26 mouse cellular contexts compared by ENCODE assay signal in the genomic region with DNA sequence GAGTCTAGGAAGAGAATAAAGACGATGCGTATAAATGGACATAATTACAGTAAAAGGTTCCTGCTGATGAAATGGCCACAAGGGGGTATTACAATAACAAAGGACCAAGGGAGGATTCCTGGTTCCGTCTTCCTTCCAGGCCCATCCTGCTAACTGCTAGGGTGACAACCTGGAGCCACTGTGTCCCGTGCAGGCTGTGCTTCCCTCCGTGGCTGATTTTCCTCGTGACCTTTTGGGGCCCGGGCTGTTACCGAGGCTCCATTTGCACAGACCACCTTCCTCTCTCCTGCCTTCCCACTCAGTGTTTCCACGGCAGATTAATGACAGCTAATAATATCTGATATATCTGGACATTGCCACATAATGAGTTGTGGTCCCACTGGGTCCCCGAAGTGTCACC.
A peak's percentile ranks its signal among the peaks of the same experiment; 100 is the strongest.
DNase-seq lines count a peak whose midpoint lies in the region; ATAC-seq lines count a peak whose summit lies in the region.
"Had no signal": no experiment of that assay in that cellular context is flagged by ENCODE, and none has a peak within 500 bp of the region (broad histone marks: within the 10 kb centered on the region; RNA-seq: fewer than 3 reads in every experiment).

No protein-coding gene starts in this region.

- no peaks in the 10 kb centered on the region for H3K27me3 ChIP-seq in hindbrain, embryonic 14.5 days (ENCODE audit: control insufficient read depth, insufficient read depth, low read length)
- H3K27me3 ChIP-seq in hindbrain, embryonic 10.5 days (ENCODE audit: insufficient read depth, poor library complexity, severe bottlenecking), result peaks cover 5% of the 10 kb centered on the region; the same call in 1 of the 2 replicates
- no peaks in the 10 kb centered on the region for H3K27me3 ChIP-seq in midbrain, embryonic 13.5 days
- H3K27me3 ChIP-seq in midbrain, embryonic 14.5 days (ENCODE audit: control insufficient read depth, insufficient read depth, low read length), result no peaks in the 10 kb centered on the region
- H3K27me3 ChIP-seq in hindbrain, embryonic 15.5 days, result no peaks in the 10 kb centered on the region
- H3K27me3 ChIP-seq: heart, embryonic 13.5 days; limb, embryonic 12.5 days; megakaryocyte, embryonic 14.5 days had no signal

- peak; percentile 3 to 4 for DNase-seq in cerebellum, postnatal 10 days
- DNase-seq in cerebellum, adult 11-12 months, result no peak
- DNase-seq in hindbrain, embryonic 14.5 days (ENCODE audit: low spot score), result no peak
- DNase-seq in hindbrain, embryonic 10.5 days (ENCODE audit: low spot score), result no peak
- DNase-seq in midbrain, embryonic 14.5 days, result no peak
- DNase-seq in c-Kit-positive CD71-positive TER-119-positive erythroid progenitor cells, embryonic 14.5 days (ENCODE audit: low spot score), result no peak
- DNase-seq: adrenal gland, adult 2 months; cerebellum, adult 18-20 months; gastrocnemius, postnatal 25 days; heart, adult 18-20 months; kidney, adult 8-10 months; kidney, postnatal 25 days; liver, postnatal 0 days; lung, postnatal 36 days; retina, postnatal 1 day; thymus, adult 2 months; thymus, postnatal 4 days had no signal

- no peak overlapping the region for H3K4me3 ChIP-seq in hindbrain, embryonic 14.5 days (replicated peaks; ENCODE audit: low read length)
- H3K4me3 ChIP-seq in hindbrain, embryonic 10.5 days, result no peak overlapping the region
- no peak overlapping the region for H3K4me3 ChIP-seq in midbrain, embryonic 13.5 days (replicated peaks)
- no peak overlapping the region for H3K4me3 ChIP-seq in midbrain, embryonic 14.5 days (replicated peaks; ENCODE audit: low read depth, low read length)
- no peak overlapping the region for H3K4me3 ChIP-seq in hindbrain, embryonic 15.5 days
- H3K4me3 ChIP-seq: embryonic facial prominence, embryonic 10.5 days; heart, embryonic 13.5 days; limb, embryonic 12.5 days; megakaryocyte, embryonic 14.5 days had no signal

- H3K9ac ChIP-seq in hindbrain, embryonic 14.5 days, result no peak overlapping the region
- no peak overlapping the region for H3K9ac ChIP-seq in midbrain, embryonic 13.5 days (replicated peaks)
- no peak overlapping the region for H3K9ac ChIP-seq in midbrain, embryonic 14.5 days (replicated peaks; ENCODE audit: low read length)
- no peak overlapping the region for H3K9ac ChIP-seq in hindbrain, embryonic 15.5 days
- H3K9ac ChIP-seq: heart, embryonic 13.5 days; limb, embryonic 12.5 days; liver, postnatal 0 days had no signal

- no peak overlapping the region for H3K27ac ChIP-seq in hindbrain, embryonic 14.5 days
- H3K27ac ChIP-seq in hindbrain, embryonic 10.5 days, result no peak overlapping the region
- H3K27ac ChIP-seq in midbrain, embryonic 13.5 days, result no peak overlapping the region
- no peak overlapping the region for H3K27ac ChIP-seq in midbrain, embryonic 14.5 days (replicated peaks; ENCODE audit: low read depth, low read length)
- H3K27ac ChIP-seq in hindbrain, embryonic 15.5 days (replicated peaks), result no peak overlapping the region
- H3K27ac ChIP-seq: embryonic facial prominence, embryonic 10.5 days; heart, embryonic 13.5 days; limb, embryonic 12.5 days had no signal

- no peaks in the 10 kb centered on the region for H3K36me3 ChIP-seq in hindbrain, embryonic 14.5 days (replicated peaks; ENCODE audit: control insufficient read depth, insufficient read depth)
- no peaks in the 10 kb centered on the region for H3K36me3 ChIP-seq in hindbrain, embryonic 10.5 days
- H3K36me3 ChIP-seq in midbrain, embryonic 13.5 days, result no peaks in the 10 kb centered on the region
- no peaks in the 10 kb centered on the region for H3K36me3 ChIP-seq in midbrain, embryonic 14.5 days (ENCODE audit: control insufficient read depth, insufficient read depth, low read length)
- no peaks in the 10 kb centered on the region for H3K36me3 ChIP-seq in hindbrain, embryonic 15.5 days
- H3K36me3 ChIP-seq: embryonic facial prominence, embryonic 10.5 days; heart, embryonic 13.5 days; limb, embryonic 12.5 days had no signal

- no peaks in the 10 kb centered on the region for H3K9me3 ChIP-seq in hindbrain, embryonic 14.5 days (ENCODE audit: control insufficient read depth, low read length)
- no peaks in the 10 kb centered on the region for H3K9me3 ChIP-seq in hindbrain, embryonic 10.5 days
- H3K9me3 ChIP-seq in midbrain, embryonic 13.5 days, result no peaks in the 10 kb centered on the region
- H3K9me3 ChIP-seq in midbrain, embryonic 14.5 days (ENCODE audit: control insufficient read depth, low read length), result no peaks in the 10 kb centered on the region
- no peaks in the 10 kb centered on the region for H3K9me3 ChIP-seq in hindbrain, embryonic 15.5 days
- H3K9me3 ChIP-seq: embryonic facial prominence, embryonic 10.5 days; heart, embryonic 13.5 days; limb, embryonic 12.5 days had no signal

- peak overlapping the region; percentile 21; the same call in 1 of the 2 replicates for H3K4me2 ChIP-seq in hindbrain, embryonic 14.5 days (replicated peaks)
- no peak overlapping the region for H3K4me2 ChIP-seq in midbrain, embryonic 13.5 days (replicated peaks)
- no peak overlapping the region for H3K4me2 ChIP-seq in midbrain, embryonic 14.5 days (ENCODE audit: low read length)
- H3K4me2 ChIP-seq in hindbrain, embryonic 15.5 days, result 0 out of 2 replicates have a peak overlapping the region, but pooled peaks have one; percentile 27
- H3K4me2 ChIP-seq: heart, embryonic 13.5 days; limb, embryonic 12.5 days; liver, embryonic 11.5 days had no signal

- WGBS in hindbrain, embryonic 14.5 days, result 40% methylated on average over 10 of the region's 10 CpGs
- 70% methylated on average over 10 of the region's 10 CpGs for WGBS in hindbrain, embryonic 10.5 days
- WGBS in midbrain, embryonic 13.5 days, result 71% methylated on average over 10 of the region's 10 CpGs
- 58% methylated on average over 10 of the region's 10 CpGs for WGBS in midbrain, embryonic 14.5 days
- 36% methylated on average over 10 of the region's 10 CpGs for WGBS in hindbrain, embryonic 15.5 days

- peaks cover 7% of the 10 kb centered on the region for H3K4me1 ChIP-seq in hindbrain, embryonic 14.5 days (replicated peaks; ENCODE audit: control insufficient read depth, insufficient read depth, low read length)
- peaks cover 20% of the 10 kb centered on the region for H3K4me1 ChIP-seq in hindbrain, embryonic 10.5 days (replicated peaks)
- peaks cover 12% of the 10 kb centered on the region for H3K4me1 ChIP-seq in midbrain, embryonic 13.5 days (replicated peaks)
- peaks cover 5% of the 10 kb centered on the region; the same call in 1 of the 2 replicates for H3K4me1 ChIP-seq in midbrain, embryonic 14.5 days (ENCODE audit: control insufficient read depth, insufficient read depth, low read length)
- H3K4me1 ChIP-seq in hindbrain, embryonic 15.5 days (replicated peaks), result peaks cover 7% of the 10 kb centered on the region; the same call in 1 of the 2 replicates
- H3K4me1 ChIP-seq: megakaryocyte, embryonic 14.5 days had no signal

- ATAC-seq in hindbrain, embryonic 14.5 days (ENCODE audit: low FRiP score), result no peak
- 0 out of 2 replicates have a peak, but pooled peaks have one; percentile 34 for ATAC-seq in midbrain, embryonic 13.5 days
- no peak for ATAC-seq in midbrain, embryonic 14.5 days (ENCODE audit: low FRiP score, low TSS enrichment)
- ATAC-seq in hindbrain, embryonic 15.5 days (ENCODE audit: low FRiP score, low read depth), result 0 out of 2 replicates have a peak, but pooled peaks have one; percentile 23
- ATAC-seq: forebrain, embryonic 16.5 days; inflammation-experienced regulatory T-cells, adult 6 months; liver, postnatal 0 days had no signal

Comparison
In these comparisons a context has a peak if more than half of its experiments do, and no peak if none do; other contexts are left out.
1. DNase-seq: peak in cerebellum, postnatal 10 days (2 of 2); none in cerebellum, adult 11-12 months (single experiment), hindbrain, embryonic 14.5 days (single experiment), hindbrain, embryonic 10.5 days (single experiment), midbrain, embryonic 14.5 days (single experiment) and c-Kit-positive CD71-positive TER-119-positive erythroid progenitor cells, embryonic 14.5 days (single experiment).
2. ATAC-seq: peak in midbrain, embryonic 13.5 days (single experiment) and hindbrain, embryonic 15.5 days (single experiment); none in hindbrain, embryonic 14.5 days (single experiment) and midbrain, embryonic 14.5 days (single experiment).
3. H3K4me2 ChIP-seq: peak in hindbrain, embryonic 14.5 days (single experiment) and hindbrain, embryonic 15.5 days (single experiment); none in midbrain, embryonic 13.5 days (single experiment) and midbrain, embryonic 14.5 days (single experiment).